Mouse (Mus musculus) embryo, embryonic 11.5 days (tissue): ENCODE measurements at regions not wholly inside any gene's neighbourhood (a gene's known extent, or its start where the extent isn't known, plus 50 kb on each side); places are given as distances from the start of the nearest gene placed in this dataset.

ENCODE experiments used
- DNase-seq: peaks from one replicate; pipeline ENCODE4 v3.0.0-alpha.2; 2012; ENCODE audit warnings: low read depth, low spot score

- no peak for DNase-seq
These were observed 363.7 kb upstream of the Satb1 start for GRCm38 (mm10) chr17:52196811-52197210.

- DNase-seq: no peak
These were observed 362.7 kb upstream of the Satb1 start for GRCm38 (mm10) chr17:52195804-52196203.

- DNase-seq: no peak
These were observed 358.1 kb upstream of the Satb1 start for GRCm38 (mm10) chr17:52191064-52191682.

GRCm38 (mm10) chr17:52182706-52183105 lies 349.6 kb upstream of the Satb1 start:
- DNase-seq: peak; percentile 11

- no peak for DNase-seq
These were observed 344.9 kb upstream of the Satb1 start for GRCm38 (mm10) chr17:52177996-52178395.

GRCm38 (mm10) chr17:52168076-52168838 lies 335.2 kb upstream of the Satb1 start:
- DNase-seq: no peak

GRCm38 (mm10) chr17:52167658-52168057 lies 334.6 kb upstream of the Satb1 start:
- DNase-seq: no peak

- no peak for DNase-seq
These were observed 332.9 kb upstream of the Satb1 start for GRCm38 (mm10) chr17:52165891-52166485.

GRCm38 (mm10) chr17:52162559-52163397 lies 329.7 kb upstream of the Satb1 start:
- no peak for DNase-seq

GRCm38 (mm10) chr17:52150496-52150895 lies 317.4 kb upstream of the Satb1 start:
- DNase-seq: no peak

- no peak for DNase-seq
These were observed 316.7 kb upstream of the Satb1 start for GRCm38 (mm10) chr17:52149834-52150233.

- DNase-seq: no peak
These were observed 316.0 kb upstream of the Satb1 start for GRCm38 (mm10) chr17:52149068-52149467.

GRCm38 (mm10) chr17:52103891-52104290 lies 270.8 kb upstream of the Satb1 start:
- no peak for DNase-seq

- no peak for DNase-seq
These were observed 252.7 kb upstream of the Satb1 start for GRCm38 (mm10) chr17:52085834-52086233.

- no peak for DNase-seq
These were observed 251.4 kb upstream of the Satb1 start for GRCm38 (mm10) chr17:52084455-52084854.

GRCm38 (mm10) chr17:52079316-52079715 lies 246.2 kb upstream of the Satb1 start:
- DNase-seq: no peak

GRCm38 (mm10) chr17:52078496-52078895 lies 245.4 kb upstream of the Satb1 start:
- DNase-seq: no peak

- DNase-seq: no peak
These were observed 244.9 kb upstream of the Satb1 start for GRCm38 (mm10) chr17:52077951-52078350.

GRCm38 (mm10) chr17:52076746-52077145 lies 243.7 kb upstream of the Satb1 start:
- DNase-seq: no peak

GRCm38 (mm10) chr17:52067721-52068120 lies 234.6 kb upstream of the Satb1 start:
- DNase-seq: no peak

GRCm38 (mm10) chr17:52064618-52065017 lies 231.5 kb upstream of the Satb1 start:
- DNase-seq: no peak

- DNase-seq: no peak
These were observed 230.0 kb upstream of the Satb1 start for GRCm38 (mm10) chr17:52063121-52063520.
